Mouse (Mus musculus): Measurements from ENCODE around the gene Strbp. TPM values are rescaled to one million over a fixed set of nuclear protein-coding genes. Genes with fewer than 3 reads are reported as not detected.

Gene Strbp
- polyA plus RNA-seq (2014; fragmentation: Illumina TruSeq; extraction: RNeasy Lipid Tissue Mini Kit (QIAGEN cat#74804)), result 164 TPM

GRCm38 (mm10) chr2:37703230-37703954, at the start of gene Strbp:
Strbp (minus strand) TSS chr2:37703859.

GRCm38 (mm10) chr2:37516030-37516710, 187.5 kb downstream of the Strbp start, which contains the start of gene Gpr21:
Gpr21 (plus strand) TSS chr2:37516332.

GRCm38 (mm10) chr2:37442611-37443591, 260.8 kb downstream of the Strbp start, which contains the start of the genes Zbtb26, Zbtb6 and Rabgap1:
Zbtb26 (minus strand) TSS chr2:37443135.
Zbtb6 (minus strand) TSS chr2:37443171.
Rabgap1 (plus strand) TSS chr2:37443279.

Other genes starting within 250 kb of the Strbp start
- gene Gpr21, start 187.5 kb downstream of the Strbp start, polyA plus RNA-seq (2014; fragmentation: Illumina TruSeq; extraction: RNeasy Lipid Tissue Mini Kit (QIAGEN cat#74804)), result 1.5 TPM
- gene Crb2, start 72.4 kb upstream of the Strbp start, polyA plus RNA-seq (2014; fragmentation: Illumina TruSeq; extraction: RNeasy Lipid Tissue Mini Kit (QIAGEN cat#74804)), result 0.14 TPM

Measured in ovary, adult 10 weeks (tissue).